Mouse (Mus musculus) kidney, adult 2 months (tissue): ENCODE data around the gene Snx13. TPM values are rescaled to one million over a fixed set of nuclear protein-coding genes. Genes with fewer than 3 reads are reported as not detected.

Experiments
- DNase-seq: peaks from one replicate; pipeline ENCODE4 v3.0.0; 2021
- H3K27ac ChIP-seq: fragments of 200-500 bp; 2 replicates; pipeline ENCODE4 v1.5.1; 2012; ENCODE audit warnings: low read depth, low read length, control low read depth, inconsistent platforms; ENCODE audit not compliant: insufficient read depth
- H3K27me3 ChIP-seq: fragments of 200-500 bp; replicated peaks from 2 replicates; pipeline ENCODE4 v1.6.1; 2012; ENCODE audit warnings: mild to moderate bottlenecking, moderate library complexity, low read length, inconsistent platforms; ENCODE audit not compliant: control insufficient read depth, insufficient read depth
- H3K36me3 ChIP-seq: fragments of 200-500 bp; 2 replicates; pipeline ENCODE4 v1.6.1; 2012; ENCODE audit warnings: mild to moderate bottlenecking, moderate library complexity, low read length, inconsistent platforms; ENCODE audit not compliant: control insufficient read depth, insufficient read depth
- H3K4me1 ChIP-seq: fragments of 200-500 bp; 2 replicates; pipeline ENCODE4 v1.6.1; 2011; ENCODE audit warnings: low read length; ENCODE audit not compliant: control insufficient read depth, insufficient read depth
- H3K4me3 ChIP-seq: fragments of 200-500 bp; 2 replicates; pipeline ENCODE4 v1.5.1; 2011; ENCODE audit warnings: mild to moderate bottlenecking, low read depth, low read length, control low read depth; ENCODE audit not compliant: insufficient read depth
- CTCF ChIP-seq: fragments of 200-500 bp; conservative IDR thresholded peaks from 2 replicates; pipeline ENCODE4 v1.5.1; 2011; ENCODE audit warnings: low read depth, mild to moderate bottlenecking, control low read depth, low read length, moderate library complexity, mixed read lengths; ENCODE audit not compliant: insufficient read depth, insufficient read length
- POLR2A ChIP-seq: fragments of 200-500 bp; IDR thresholded peaks from one replicate; pipeline ENCODE4 v1.6.1; 2011; ENCODE audit warnings: low read depth, low read length, control low read depth
- WGBS: fragments of 180-500 bp; shearing (Covaris S2); methylation state at CpG from one replicate; pipeline ENCODE4 v1.1.7; 2018; 5-methylcytosine and 5-hydroxymethylcytosine counted together
- polyA plus RNA-seq: library from polyadenylated mRNA; depleted of rRNA; stranded (reverse); fragments of >200 nt; gene quantifications from 2 replicates; pipeline ENCODE4 v1.2.3, GENCODE M21; 2012; rRNA removed

Gene Snx13
- polyA plus RNA-seq, 1 experiment, result 9.8 TPM

DNA sequence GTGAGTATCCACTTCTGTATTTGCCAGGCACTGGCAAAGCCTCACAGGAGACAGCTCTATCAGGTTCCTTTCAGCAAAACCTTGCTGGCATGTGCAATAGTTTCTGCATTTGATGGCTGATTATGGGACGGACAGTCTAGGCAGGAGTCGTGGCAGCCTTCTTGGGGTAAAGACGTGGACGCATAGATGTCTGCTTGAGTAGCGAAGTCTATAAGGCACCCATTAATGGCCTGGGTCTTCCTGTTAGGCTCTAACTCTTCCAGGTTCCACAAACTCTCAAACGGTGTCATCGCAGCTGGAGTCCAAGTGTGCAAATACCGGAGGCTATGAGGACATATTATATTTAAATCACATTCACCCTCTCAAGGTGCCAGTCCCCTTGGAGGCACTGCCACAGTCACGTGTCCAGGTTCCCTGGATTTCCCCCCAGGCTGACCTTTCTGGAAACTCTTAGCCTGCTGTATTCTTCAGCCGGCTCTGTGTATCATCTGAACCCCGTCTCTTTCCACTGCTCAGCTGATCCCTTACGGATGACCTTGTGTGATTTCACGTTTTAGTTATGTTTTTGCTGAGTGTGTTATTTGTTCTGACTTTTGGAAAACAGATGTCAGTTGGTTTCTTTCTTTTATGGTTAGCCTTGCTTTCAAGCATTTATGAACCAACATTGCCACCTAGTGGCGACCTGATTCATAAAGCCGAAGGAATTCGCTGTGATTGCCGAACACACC is 144.9 kb downstream of the Snx13 start:
- Histone ChIP-seq H3K27ac (no peak overlapping the region), H3K27me3 (no peaks in the 10 kb centered on the region), H3K4me1 (no peaks in the 10 kb centered on the region; the same call in 1 of the 2 replicates), H3K36me3 (no peaks in the 10 kb centered on the region), H3K4me3 (no peak overlapping the region)
- TF ChIP-seq POLR2A, result no peak
- peak; percentile 32; the same call in 1 of the 2 replicates for TF ChIP-seq CTCF
- peak; percentile 74 for DNase-seq
- WGBS, result 36% methylated on average over 17 of the region's 17 CpGs

DNA sequence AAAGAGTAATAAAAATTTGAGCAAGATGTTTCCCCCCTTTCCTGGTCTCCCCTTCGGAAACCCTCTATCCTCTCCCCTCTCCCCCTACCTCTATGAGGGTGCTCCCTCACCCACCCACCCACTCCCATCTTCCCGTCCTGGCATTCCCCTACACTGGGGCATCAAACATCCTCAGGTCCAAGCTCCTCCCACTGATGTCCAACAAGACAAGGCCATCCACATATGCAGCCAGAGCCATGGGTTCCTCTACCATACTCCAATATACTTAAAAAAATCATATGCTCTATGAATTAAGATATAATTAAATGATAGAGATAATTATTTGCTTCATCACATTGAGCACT is 145.4 kb downstream of the Snx13 start:
- Histone ChIP-seq H3K27me3 (no peaks in the 10 kb centered on the region), H3K4me1 (no peaks in the 10 kb centered on the region; the same call in 1 of the 2 replicates), H3K27ac (no peak overlapping the region), H3K4me3 (no peak overlapping the region), H3K36me3 (no peaks in the 10 kb centered on the region)
- WGBS, result 15% methylated on average over 2 of the region's 2 CpGs
- DNase-seq, result no peak
- no peak for TF ChIP-seq CTCF
- no peak for TF ChIP-seq POLR2A

Other genes with a start within 250 kb of the Snx13 start
- gene Hdac9, start 130.1 kb upstream of the Snx13 start, polyA plus RNA-seq, result 1.1 and 1.3 TPM in 2 replicates
- not detected in 2 replicates for gene Prps1l1, start 62.4 kb upstream of the Snx13 start, polyA plus RNA-seq